Mouse (Mus musculus) lung, postnatal 0 days (tissue): Measurements from ENCODE around the gene Wdtc1.

Experiments
- CTCF ChIP-seq: IDR thresholded peaks from 2 replicates; pipeline ENCODE4 v1.5.1; 2016; ENCODE audit warnings: antibody characterized with exemption, mild to moderate bottlenecking
- EP300 ChIP-seq: IDR thresholded peaks from 2 replicates; pipeline ENCODE4 v1.6.1; 2016; ENCODE audit warnings: antibody characterized with exemption, mild to moderate bottlenecking, control low read depth

GRCm38 (mm10) chr4:133281951-133282481, 71.3 kb downstream of the Wdtc1 start:
- TF ChIP-seq CTCF: no peak
- TF ChIP-seq EP300: no peak
